Mouse (Mus musculus) liver, embryonic 14.5 days (tissue): ENCODE results near the gene Gimap3.

ENCODE experiments used
- CTCF ChIP-seq: IDR thresholded peaks from 2 replicates; pipeline ENCODE4 v1.5.1; 2016; ENCODE audit warnings: antibody characterized with exemption, low read depth, control low read depth
- EP300 ChIP-seq: IDR thresholded peaks from 2 replicates; pipeline ENCODE4 v1.6.1; 2016; ENCODE audit warnings: antibody characterized with exemption, low read depth

DNA sequence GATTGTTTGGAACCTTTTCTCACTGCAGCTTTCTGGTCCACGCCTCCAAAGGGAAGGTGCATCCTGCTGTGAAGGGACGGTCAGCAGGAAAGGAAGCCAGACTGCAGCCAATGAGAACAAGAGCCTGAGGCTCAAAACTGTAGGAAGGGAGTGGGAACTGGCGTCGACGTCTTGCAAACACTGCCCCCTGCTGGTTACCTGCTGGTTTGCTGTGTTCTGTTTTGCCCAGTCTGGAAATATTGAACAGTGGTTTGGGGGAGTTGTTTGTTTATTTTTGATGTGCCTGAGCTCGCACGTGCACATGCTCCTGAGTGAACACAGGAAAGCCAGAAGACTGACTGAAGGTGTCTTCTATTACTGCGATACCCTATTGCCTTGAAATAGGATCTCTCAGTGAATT, 1.4 kb upstream of the Gimap3 start:
- TF ChIP-seq EP300: no peak
- peak; percentile 87 for TF ChIP-seq CTCF
